Mouse (Mus musculus) urinary bladder, postnatal 36 days (tissue): ENCODE results near the gene Kcnab2.
A peak's percentile ranks its signal among the peaks of the same experiment; 100 is the strongest.

ENCODE experiments used
- DNase-seq, 2 experiments: peaks; one replicate each; pipeline ENCODE4 v3.0.0; 2022; ENCODE audit warnings: low spot score in 2 of 2, mixed read lengths in 1 of 2

The Kcnab2 gene

GRCm38 (mm10) chr4:152477466-152478223, at the start of gene Kcnab2:
Gene Kcnab2 (minus strand): TSS chr4:152477871.
- DNase-seq = peak; percentile 98 to 100

- peak in 1 of 2 experiments; percentile 42 for DNase-seq
Measured at GRCm38 (mm10) chr4:152520083-152520482, 42.4 kb upstream of the Kcnab2 start.

GRCm38 (mm10) chr4:152519106-152519505, 41.4 kb upstream of the Kcnab2 start:
- DNase-seq = no peak

DNA sequence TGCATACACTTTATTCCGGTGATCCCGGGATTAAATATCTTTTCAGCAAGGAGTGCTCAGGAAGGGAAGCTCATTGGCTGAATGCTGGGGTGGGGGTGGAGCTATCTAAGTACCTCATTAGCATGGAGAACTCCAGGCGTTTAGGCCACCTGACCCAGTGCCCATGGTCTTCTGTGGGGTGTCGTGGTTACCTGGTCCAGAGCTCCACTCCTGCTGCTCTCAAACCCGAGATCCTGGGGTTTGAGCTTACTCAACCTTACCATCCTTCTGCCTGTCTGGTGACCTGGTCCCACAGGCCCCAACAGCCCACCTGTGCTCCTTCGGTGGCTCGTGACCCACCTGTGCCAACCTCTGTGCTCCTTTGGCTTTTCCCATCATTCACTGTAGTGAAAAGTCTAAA, 37.2 kb upstream of the Kcnab2 start:
- DNase-seq = no peak

DNA sequence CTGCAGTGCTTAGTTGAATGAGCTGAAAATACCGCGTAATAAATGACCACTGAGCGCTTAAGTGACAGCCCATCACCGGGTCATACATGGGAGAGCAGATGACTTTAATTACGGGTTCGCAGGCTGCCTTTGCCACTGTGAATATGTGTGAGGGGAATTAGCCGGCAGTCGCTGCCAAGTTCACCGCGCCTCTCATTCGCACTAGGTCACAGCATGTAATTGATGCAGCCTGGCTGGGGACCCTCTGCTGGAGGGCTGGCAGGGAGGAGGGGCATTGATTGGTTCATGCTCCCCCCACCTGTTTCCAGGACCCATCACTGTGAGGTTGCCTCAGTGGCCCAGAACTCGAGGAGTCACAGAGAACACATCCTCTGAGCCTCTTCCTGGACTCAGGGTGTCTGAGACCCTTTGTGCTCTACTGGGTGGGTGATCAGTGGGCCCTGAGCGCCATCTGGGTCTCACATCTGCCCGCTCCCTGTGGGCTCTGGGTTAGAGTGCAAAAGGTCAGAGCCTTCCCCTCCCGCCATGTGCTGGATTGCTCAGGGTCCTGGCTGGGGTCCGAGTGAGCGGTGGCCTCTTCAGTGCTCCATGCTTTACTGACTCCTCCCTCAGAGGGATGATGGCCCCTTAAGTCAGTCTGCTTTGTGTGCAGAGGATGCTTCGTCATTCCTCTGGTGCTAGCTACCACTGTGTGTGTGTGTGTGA, 34.7 kb upstream of the Kcnab2 start:
- DNase-seq = no peak

DNA sequence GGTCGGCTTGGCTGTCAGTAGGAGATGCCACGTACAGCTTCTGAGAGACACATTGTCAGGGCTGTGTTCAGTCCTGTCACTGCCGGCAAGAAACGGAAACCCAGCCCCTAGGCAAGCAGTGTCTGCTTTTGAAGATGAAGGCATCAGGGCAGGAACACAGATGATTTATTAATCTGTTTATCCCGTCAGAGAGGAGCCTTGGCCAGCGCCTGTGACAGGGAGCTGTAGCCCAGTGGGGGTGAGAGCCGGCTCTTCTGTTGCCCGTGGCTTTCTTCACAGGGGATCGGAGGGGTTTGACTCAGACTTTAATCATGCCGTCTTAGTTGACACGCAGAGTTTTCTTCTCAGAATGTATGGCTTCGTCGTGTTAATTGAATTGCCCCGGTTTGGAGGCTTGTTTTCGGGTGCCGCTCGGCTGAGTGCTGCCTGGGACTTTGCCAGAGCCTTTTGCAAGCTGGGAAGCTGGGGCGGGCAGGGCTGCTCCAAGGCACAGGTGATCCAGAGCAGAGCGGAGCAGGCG, 16.7 kb upstream of the Kcnab2 start:
- no peak for DNase-seq

GRCm38 (mm10) chr4:152491250-152491899, 13.7 kb upstream of the Kcnab2 start:
- DNase-seq = peak; percentile 51 to 60

- no peak for DNase-seq
Measured at GRCm38 (mm10) chr4:152490311-152490710, 12.6 kb upstream of the Kcnab2 start.

- no peak for DNase-seq
Measured at GRCm38 (mm10) chr4:152488046-152488445, 10.4 kb upstream of the Kcnab2 start.

DNA sequence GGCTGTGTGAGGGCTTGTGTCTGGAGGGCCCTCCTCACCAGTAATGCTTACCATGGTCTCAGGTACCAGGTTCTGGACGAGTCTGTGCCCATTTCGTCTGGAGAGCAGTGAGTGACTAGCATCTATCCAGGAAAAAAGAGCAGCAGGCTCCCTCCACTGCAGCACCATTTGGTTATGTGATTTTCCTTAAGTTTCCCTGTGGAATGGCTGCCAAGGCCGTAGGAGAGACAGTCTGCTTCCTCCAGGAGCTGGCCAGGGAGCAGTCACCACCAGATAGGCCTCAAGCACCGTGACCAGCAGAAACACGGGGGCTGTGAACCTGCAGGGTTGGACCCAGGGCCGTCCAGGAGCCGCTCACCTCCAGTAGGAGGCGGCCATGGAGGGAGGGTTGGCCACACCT, 2.8 kb upstream of the Kcnab2 start:
- no peak for DNase-seq

- DNase-seq = peak in 1 of 2 experiments; percentile 10
Measured at GRCm38 (mm10) chr4:152478224-152478567, 525 bp upstream of the Kcnab2 start.

GRCm38 (mm10) chr4:152477106-152477465, 585 bp downstream of the Kcnab2 start:
- DNase-seq = no peak

DNA sequence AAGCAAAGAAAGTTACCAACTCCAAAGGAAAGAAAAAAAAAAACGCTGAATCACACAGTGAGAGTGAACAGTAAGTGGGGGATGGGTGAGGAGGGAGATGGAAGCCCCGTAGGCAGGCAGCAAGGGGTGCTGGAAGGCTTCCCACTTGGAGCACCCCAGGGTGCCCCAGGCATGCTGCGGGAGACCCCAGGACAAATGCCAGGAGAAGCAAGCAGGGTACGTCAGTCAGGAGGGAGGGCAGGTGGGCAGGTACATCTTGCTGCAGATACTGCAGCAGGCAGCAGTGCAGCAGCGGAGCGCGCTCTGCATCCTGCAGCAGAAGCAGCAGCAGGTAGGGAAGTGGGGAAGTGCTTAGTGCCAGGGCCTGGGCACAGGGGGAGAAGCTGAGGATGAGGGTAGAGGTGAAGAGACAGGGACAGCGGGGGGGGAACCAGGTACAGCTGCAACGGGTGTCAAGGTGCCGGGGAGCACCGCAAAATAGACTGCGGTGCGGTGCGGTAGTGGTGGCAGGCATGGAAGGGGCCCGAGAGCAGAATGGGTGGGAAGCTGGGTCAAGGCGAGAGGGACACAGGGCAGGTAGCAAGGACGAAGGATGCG, 1.1 kb downstream of the Kcnab2 start, which contains the start of gene Nphp4:
Nphp4 (plus strand) TSS at position 280 of the 597 bp plus-strand sequence.
- DNase-seq = no peak

DNA sequence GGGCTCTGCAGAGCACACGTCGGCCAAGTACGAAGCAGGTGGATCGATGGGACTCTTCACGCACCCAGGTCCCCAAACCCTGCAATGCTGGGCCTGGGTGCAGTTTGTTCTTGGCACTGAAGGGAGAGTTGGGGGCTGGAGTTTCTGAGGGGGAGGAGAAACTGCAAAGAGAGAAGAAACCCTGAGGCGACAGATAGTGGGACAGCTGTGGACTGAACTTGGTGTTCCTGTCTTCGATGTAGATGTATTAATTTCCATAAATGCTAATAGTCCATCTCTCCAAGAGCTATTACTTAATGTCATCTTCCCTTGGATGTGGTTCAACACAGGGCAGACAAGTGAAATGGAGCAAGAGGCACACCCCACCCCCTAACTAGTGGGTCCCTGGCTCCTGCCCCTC, 1.7 kb downstream of the Kcnab2 start:
- DNase-seq = no peak

DNA sequence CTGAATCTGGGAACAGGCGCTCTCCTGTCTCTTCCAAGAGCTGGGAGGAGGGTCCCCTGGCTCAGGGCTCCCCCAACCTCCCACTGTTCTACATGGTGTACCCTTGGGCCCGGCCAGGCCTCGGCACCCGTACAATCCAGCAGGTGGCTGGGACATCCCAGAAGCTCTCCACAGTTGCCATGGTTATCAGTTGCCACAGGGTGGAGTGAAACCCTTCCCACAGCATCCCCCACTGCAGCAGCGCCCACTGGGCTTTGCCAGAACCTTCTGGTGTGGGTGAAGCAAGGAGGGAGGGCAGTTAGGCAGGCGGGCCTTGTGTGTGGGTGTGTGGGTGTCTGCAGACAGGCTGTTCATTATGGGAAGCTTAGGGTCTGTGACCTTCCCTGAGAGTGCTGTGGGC, 9.7 kb downstream of the Kcnab2 start:
- DNase-seq = no peak

- no peak for DNase-seq
Measured at GRCm38 (mm10) chr4:152466601-152467000, 11.1 kb downstream of the Kcnab2 start.

GRCm38 (mm10) chr4:152465116-152465515, 12.6 kb downstream of the Kcnab2 start:
- no peak for DNase-seq

GRCm38 (mm10) chr4:152463147-152463546, 14.5 kb downstream of the Kcnab2 start:
- DNase-seq = no peak

DNA sequence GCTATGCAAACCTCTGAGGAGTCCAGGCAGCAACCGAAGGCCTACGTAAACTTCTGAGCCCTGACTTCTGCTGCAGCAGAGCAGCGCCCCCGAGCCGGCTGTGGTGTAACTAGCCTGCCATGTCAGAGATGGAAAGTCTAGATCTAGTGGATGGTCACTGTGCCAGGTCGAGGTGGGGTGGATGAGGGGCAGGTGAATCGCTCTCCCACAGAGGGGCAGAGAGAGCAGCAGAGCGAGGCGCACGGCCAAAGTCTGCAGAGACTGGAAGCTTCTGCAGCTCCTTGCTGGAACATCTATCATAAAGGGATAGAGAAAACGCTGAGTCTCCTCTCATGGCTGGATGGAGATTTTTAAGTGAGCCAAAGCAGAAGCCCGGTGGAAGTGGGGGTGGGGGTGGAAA, 15.2 kb downstream of the Kcnab2 start:
- no peak for DNase-seq

DNA sequence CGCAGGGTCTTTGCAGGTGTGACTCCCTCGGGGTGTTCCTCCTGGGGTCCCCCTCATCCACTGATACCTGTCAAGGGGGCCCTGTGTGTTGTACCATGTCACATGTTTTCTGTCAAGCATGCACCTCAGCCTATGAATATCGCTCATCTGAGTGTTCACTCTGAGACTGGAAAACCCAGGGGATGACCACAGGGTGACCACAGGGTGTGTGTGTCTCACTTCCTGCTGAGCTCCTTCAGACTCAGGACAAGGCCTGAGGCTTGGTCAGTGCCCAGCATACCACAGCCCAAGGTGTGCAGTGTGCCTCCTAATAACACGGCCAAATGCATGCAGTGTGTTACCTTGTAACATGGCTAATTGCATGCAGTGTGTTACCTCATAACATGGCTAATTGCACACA, 20.0 kb downstream of the Kcnab2 start:
- DNase-seq = no peak

DNA sequence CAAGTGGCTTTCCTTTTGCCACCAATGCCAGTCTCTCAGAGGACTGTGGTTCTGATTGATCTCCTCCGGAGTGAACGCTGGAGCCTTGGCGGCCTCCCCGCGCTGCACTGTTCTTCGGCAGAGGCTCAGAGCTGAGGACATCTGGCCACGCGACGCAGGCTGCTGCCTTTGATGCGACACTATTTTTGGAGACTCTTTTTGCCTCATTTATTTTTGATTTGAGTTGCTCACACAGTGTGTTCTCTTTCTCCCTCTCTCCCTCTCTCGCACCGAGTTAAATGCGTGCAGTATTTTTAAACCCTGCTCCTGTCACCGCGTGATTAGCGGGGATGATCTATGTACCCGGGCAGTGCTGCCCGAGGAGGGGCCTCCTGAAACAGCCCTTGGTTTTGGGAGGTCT, 21.1 kb downstream of the Kcnab2 start:
- no peak for DNase-seq

- DNase-seq = no peak
Measured at GRCm38 (mm10) chr4:152454153-152454552, 23.5 kb downstream of the Kcnab2 start.
